Mouse (Mus musculus) liver, adult 2 months (tissue): ENCODE measurements at regions not wholly inside any gene's neighbourhood (a gene's known extent, or its start where the extent isn't known, plus 50 kb on each side); places are given as distances from the start of the nearest gene placed in this dataset.

Experiments used
- DNase-seq: peaks from one replicate; pipeline ENCODE4 v3.0.0-alpha.2; 2011; ENCODE audit warnings: low read depth, low spot score; ENCODE audit errors: extremely low read depth
- H3K27ac ChIP-seq: fragments of 200-500 bp; replicated peaks from 2 replicates; pipeline ENCODE4 v1.5.1; 2012; ENCODE audit warnings: low read depth, mild to moderate bottlenecking, control low read depth, inconsistent platforms, low read length; ENCODE audit not compliant: insufficient read depth
- H3K27me3 ChIP-seq: fragments of 200-500 bp; 2 replicates; pipeline ENCODE4 v1.6.1; 2012; ENCODE audit warnings: mild to moderate bottlenecking, moderate library complexity, low read length, inconsistent platforms; ENCODE audit not compliant: control insufficient read depth, insufficient read depth
- H3K36me3 ChIP-seq: fragments of 200-500 bp; 2 replicates; pipeline ENCODE4 v1.6.1; 2012; ENCODE audit warnings: low read length, inconsistent platforms; ENCODE audit not compliant: control insufficient read depth, insufficient read depth
- H3K4me1 ChIP-seq: fragments of 200-500 bp; 2 replicates; pipeline ENCODE4 v1.6.1; 2011; ENCODE audit warnings: low read length; ENCODE audit not compliant: control insufficient read depth, insufficient read depth
- H3K4me3 ChIP-seq: fragments of 200-500 bp; 2 replicates; pipeline ENCODE4 v1.5.1; 2011; ENCODE audit warnings: low read depth, mild to moderate bottlenecking, control low read depth, low read length, moderate library complexity; ENCODE audit not compliant: insufficient read depth
- H3K79me2 ChIP-seq: fragments of 200-500 bp; 2 replicates; pipeline ENCODE4 v1.6.1; 2012; ENCODE audit warnings: inconsistent platforms, mild to moderate bottlenecking, low read length, moderate library complexity; ENCODE audit not compliant: control insufficient read depth, insufficient read depth
- H3K9ac ChIP-seq: fragments of 200-500 bp; 2 replicates; pipeline ENCODE4 v1.6.1; 2012; ENCODE audit warnings: low read depth, mild to moderate bottlenecking, control low read depth, inconsistent platforms, low read length
- CTCF ChIP-seq: fragments of 200-500 bp; IDR thresholded peaks from 2 replicates; pipeline ENCODE4 v1.5.1; 2011; ENCODE audit warnings: low read depth, low read length, control low read depth
- POLR2A ChIP-seq: fragments of 200-500 bp; IDR thresholded peaks from 2 replicates; pipeline ENCODE4 v1.6.1; 2011; ENCODE audit warnings: low read length, control low read depth; ENCODE audit not compliant: insufficient read depth; ENCODE audit errors: extremely low read depth
- WGBS: fragments of 180-500 bp; shearing (Covaris S2); methylation state at CpG from one replicate; pipeline ENCODE4 v1.1.7; 2018; 5-methylcytosine and 5-hydroxymethylcytosine counted together

DNA sequence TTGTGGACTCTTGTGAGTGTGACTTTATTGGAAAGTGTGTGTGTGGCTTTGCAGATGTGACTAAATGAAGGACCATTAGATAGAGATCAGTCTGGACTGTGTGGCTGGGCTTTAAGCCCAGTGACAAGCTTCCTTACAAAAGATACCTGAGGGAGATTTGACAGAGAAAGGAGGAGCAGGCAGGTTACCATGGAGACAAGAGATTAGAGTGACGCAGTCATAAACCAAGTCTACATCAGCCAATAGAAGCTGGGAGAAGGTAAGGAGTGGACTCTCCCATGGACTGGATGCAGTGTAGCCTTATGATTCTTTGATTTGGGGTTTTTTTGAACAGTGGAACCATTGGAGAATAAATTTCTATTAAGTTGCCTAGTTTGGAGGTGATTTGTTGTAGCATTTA, 181.6 kb upstream of the Gm6793 start:
- H3K4me1 ChIP-seq: no peaks in the 10 kb centered on the region
- H3K9ac ChIP-seq: no peak overlapping the region
- DNase-seq: no peak
- H3K27me3 ChIP-seq: no peaks in the 10 kb centered on the region
- no peak overlapping the region for H3K27ac ChIP-seq
- TF ChIP-seq CTCF: no peak
- no peak for TF ChIP-seq POLR2A
- H3K36me3 ChIP-seq: no peaks in the 10 kb centered on the region
- H3K4me3 ChIP-seq: no peak overlapping the region
- 38% methylated on average over 1 of the region's 1 CpGs for WGBS
- no peaks in the 10 kb centered on the region for H3K79me2 ChIP-seq

DNA sequence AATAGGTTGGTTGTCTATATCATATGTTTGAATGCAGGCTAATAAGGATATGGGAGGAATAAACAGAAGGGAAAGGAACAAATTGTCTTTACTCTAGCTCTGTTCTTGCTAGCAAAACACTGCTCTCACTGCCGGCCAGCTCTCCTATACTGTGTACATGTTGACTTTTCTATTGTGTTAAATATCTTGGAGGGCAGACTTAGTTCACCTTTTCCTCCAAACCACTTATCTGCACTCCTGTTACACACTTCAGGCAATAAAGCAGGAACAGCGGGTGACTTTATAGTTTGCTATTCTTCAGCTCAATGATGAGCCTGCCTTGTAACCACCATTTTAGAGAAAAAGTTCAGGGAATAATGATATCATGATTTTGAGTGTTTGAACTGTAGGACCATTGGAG, 181.0 kb upstream of the Gm6793 start:
- Histone ChIP-seq H3K27ac (no peak overlapping the region), H3K4me1 (no peaks in the 10 kb centered on the region), H3K79me2 (no peaks in the 10 kb centered on the region), H3K36me3 (no peaks in the 10 kb centered on the region), H3K4me3 (no peak overlapping the region), H3K27me3 (no peaks in the 10 kb centered on the region), H3K9ac (no peak overlapping the region)
- 59% methylated on average over 2 of the region's 2 CpGs for WGBS
- TF ChIP-seq POLR2A (no peak), CTCF (no peak)
- DNase-seq: no peak

DNA sequence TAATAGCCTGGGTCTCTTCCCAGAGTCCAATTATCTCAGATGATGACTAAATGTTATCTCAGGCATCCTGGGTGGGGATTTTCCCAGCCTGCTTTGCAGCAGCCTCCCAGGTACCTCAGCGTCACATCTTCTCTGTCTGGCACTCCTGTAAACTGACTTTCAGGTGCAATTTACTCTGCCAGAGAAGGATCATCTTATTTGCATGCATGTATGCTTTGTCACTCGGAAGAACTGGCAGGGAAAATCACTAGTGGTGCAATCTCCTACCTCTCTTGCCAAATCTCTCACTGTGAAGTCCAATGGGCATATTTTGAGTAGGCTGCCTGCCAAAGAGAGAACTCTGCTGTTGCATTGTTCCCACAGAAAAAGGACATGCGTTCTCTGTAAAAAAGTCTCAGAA, 177.0 kb upstream of the Gm6793 start:
- H3K27me3 ChIP-seq: no peaks in the 10 kb centered on the region
- no peak overlapping the region for H3K4me3 ChIP-seq
- DNase-seq: peak; percentile 84
- H3K79me2 ChIP-seq: no peaks in the 10 kb centered on the region
- no peak overlapping the region for H3K9ac ChIP-seq
- no peak overlapping the region for H3K27ac ChIP-seq
- TF ChIP-seq POLR2A (no peak), CTCF (no peak)
- H3K4me1 ChIP-seq: no peaks in the 10 kb centered on the region
- WGBS: 27% methylated on average over 3 of the region's 3 CpGs
- no peaks in the 10 kb centered on the region for H3K36me3 ChIP-seq

DNA sequence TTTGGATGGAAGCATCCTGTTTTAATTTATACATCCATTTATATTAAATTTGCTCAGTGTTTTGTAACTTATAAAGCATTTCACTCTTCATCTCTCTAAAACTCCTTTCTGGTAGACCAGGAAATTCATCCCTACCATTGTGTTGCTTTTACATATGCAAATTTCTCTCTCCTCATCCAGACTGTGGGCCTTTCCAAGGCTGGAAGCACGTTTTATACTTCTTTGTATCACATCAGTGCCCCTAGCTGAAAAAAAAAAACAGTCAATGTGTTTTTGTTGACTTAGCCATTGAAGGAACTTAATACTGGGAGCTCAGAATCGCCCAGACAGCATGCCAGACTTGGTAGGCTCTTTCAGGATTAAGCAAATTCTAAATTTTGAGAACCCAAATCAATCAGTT, 174.9 kb upstream of the Gm6793 start:
- no peak for DNase-seq
- WGBS: 19% methylated on average over 2 of the region's 2 CpGs
- no peaks in the 10 kb centered on the region for H3K36me3 ChIP-seq

DNA sequence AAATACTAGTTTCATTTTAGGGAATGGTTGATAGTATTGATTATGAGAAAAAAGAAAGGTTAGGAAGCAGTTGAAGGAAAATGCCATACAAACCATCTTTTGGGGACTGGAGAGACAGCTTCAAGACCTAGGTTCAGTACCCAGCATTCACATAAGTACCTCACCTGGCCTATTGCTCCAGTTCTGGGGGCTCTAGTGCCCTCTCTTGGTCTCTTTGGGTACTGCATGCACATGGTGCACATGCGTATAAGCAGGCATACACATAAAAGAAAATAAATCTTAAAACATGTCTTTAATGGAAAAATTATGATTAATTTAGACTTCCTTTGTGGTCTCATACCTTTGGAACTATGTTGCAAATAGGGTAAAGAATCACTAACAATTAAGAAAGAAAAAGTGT, 155.3 kb upstream of the Gm6793 start:
- no peaks in the 10 kb centered on the region for H3K36me3 ChIP-seq
- no peak overlapping the region for H3K9ac ChIP-seq
- no peak for TF ChIP-seq POLR2A
- no peak for TF ChIP-seq CTCF

More for the DNA sequence above, 174.9 kb upstream of the Gm6793 start:
- Histone ChIP-seq H3K27ac (no peak overlapping the region), H3K79me2 (no peaks in the 10 kb centered on the region), H3K27me3 (no peaks in the 10 kb centered on the region), H3K9ac (no peak overlapping the region), H3K4me3 (no peak overlapping the region), H3K4me1 (no peaks in the 10 kb centered on the region)
- TF ChIP-seq CTCF (no peak), POLR2A (no peak)

DNA sequence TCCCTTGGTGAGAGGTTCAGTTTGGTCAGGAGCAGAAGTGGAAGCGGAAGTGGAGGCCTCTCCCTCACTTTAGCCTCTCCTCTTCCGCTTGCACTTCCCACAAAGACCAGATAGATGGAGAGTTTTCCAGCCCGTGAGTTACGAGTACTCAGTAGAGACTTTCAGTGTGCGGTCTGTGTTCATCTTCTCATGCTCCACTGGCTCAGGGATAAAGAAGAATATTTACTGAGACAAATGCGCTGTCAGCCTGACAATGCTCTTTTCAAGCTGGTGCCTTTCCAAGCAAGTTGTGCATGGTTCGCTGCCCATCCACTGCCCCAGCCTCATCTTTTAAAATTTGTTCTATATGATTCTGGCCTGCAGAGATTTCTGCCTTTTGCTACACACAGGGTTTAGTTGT, 141.8 kb upstream of the Gm6793 start:
- H3K27ac ChIP-seq: no peak overlapping the region
- H3K4me1 ChIP-seq: no peaks in the 10 kb centered on the region
- no peak overlapping the region for H3K4me3 ChIP-seq
- TF ChIP-seq CTCF (no peak), POLR2A (no peak)
- WGBS: 83% methylated on average over 7 of the region's 7 CpGs
- no peak for DNase-seq
- H3K79me2 ChIP-seq: no peaks in the 10 kb centered on the region
- H3K36me3 ChIP-seq: no peaks in the 10 kb centered on the region
- no peak overlapping the region for H3K9ac ChIP-seq
- no peaks in the 10 kb centered on the region for H3K27me3 ChIP-seq

More for the DNA sequence above, 155.3 kb upstream of the Gm6793 start:
- Histone ChIP-seq H3K4me3 (no peak overlapping the region), H3K4me1 (no peaks in the 10 kb centered on the region), H3K27me3 (no peaks in the 10 kb centered on the region), H3K27ac (no peak overlapping the region), H3K79me2 (no peaks in the 10 kb centered on the region)
- DNase-seq: no peak
- WGBS: 98% methylated on average over 1 of the region's 1 CpGs
